Mouse (Mus musculus): ENCODE measurements around the gene Slc19a1. TPM values are rescaled to one million over a fixed set of nuclear protein-coding genes. Genes with fewer than 3 reads are reported as not detected.

Slc19a1 gene
- polyA plus RNA-seq, 1 experiment = 35.1 TPM

DNA sequence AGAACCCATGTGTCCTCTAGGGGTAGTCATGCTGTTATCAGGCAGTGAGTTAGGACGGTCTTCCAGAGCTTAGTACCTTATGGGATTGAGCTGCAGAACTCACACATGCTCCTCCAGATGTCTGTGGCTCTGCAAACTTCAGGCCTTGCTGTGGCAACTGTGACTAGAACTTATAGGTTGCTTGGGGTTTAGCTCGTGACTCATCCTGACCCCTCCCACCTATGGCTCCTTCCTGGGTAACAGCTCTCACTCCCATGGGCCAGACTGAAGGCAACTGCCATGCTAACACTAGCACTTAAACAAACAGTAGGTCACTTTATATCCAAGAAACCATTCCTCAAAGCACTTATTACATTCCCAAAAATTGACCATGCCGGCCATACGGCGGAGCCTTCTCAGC lies 1.4 kb upstream of the Slc19a1 start:
- DNase-seq (ENCODE audit: low read depth, low spot score) = no peak
- 78% methylated on average over 5 of the region's 5 CpGs for WGBS

DNA sequence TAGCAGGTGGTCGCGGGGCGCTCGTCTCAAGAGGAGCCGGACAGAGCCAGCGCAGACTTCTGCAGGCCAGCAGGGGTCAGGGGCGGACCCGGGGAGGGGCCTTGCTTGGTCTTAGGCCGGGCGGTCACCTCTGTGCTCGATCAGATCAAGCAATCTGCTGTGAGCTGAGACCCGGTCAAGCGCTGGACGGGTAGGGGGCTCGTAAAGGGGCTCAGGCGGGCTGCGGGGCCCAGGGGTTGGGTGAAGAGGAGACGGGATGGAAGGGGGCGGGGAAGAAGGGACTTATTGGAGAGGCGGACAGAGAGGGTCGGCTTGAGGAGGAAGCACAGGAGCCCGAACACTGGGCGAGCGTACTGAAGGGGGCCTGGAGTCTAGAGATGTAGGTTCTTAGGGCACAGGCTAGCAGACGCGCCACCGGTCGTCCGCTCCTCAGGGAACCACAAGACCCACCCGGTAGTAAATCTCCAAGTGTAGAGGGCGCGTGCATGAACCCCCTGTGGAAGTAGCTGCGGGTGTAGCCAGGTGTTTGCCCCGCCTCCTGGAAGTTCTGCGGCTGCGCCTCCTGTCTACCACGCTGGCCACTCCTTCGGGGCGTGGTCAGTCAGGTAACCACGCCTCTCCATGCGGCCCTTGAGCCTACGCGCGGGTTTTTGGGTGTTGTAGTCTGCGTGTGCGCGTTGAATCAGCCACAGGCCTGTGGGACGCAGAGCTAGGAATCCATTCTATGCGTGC lies 716 bp downstream of the Slc19a1 start:
- 1% methylated on average over 49 of the region's 49 CpGs for WGBS
- DNase-seq (ENCODE audit: low read depth, low spot score) = peak; percentile 95

DNA sequence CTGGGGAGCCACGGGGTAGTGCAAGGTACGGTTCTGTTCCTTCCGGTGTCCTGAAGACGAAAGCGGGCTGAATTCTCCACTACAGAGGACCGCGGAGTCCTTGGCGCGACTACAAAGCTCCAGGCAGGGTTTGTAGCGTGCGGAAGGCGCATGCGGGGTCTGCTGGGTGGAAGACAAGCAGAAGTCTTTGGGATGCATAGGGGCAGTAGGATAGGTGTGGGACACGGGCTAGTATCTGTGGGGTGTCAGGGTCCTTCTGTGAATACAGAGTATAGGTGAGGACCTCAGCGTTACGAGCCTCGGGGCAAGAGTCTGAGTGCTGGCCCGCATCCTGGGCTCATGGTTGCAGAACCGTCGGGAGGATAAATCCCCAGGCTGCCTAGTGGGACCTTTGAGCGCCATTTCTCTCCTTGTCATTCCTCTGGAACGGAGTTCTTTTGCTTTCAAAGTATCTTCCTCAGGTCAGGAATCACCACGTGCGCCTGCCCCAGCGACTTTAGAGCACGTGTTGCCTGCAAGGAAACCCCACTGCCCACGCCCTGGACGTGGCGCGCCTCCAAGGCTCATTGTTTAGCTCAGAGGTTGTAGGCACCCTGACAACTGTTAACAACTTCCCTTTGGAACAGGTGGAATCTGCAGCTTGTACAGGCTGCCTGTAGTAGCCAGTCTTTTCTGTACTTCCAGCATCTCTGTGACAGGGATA lies 1.4 kb downstream of the Slc19a1 start:
- peak; percentile 64 for DNase-seq (ENCODE audit: low read depth, low spot score)
- WGBS = under 1% methylated on average over 30 of the region's 30 CpGs

DNA sequence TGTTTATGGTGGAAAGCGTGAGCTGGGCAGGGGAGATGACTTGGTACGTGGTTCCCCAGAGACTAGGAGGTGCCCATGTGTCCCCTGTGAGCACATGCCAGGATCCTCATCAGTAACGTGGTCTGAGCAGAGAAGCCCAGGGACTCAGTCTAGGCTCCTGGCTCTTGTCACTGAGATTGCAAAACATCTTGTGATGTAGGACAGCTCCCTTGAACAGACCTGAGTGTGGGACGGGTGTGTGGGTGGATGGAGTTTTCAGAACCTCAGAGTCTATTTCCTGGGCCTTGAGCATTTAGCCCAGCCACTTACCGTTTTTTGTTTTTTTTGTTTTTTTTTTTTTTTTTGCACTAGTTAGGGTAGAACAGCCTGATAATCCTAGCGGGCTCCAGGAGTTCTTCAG lies 3.4 kb downstream of the Slc19a1 start:
- 73% methylated on average over 6 of the region's 6 CpGs for WGBS

DNA sequence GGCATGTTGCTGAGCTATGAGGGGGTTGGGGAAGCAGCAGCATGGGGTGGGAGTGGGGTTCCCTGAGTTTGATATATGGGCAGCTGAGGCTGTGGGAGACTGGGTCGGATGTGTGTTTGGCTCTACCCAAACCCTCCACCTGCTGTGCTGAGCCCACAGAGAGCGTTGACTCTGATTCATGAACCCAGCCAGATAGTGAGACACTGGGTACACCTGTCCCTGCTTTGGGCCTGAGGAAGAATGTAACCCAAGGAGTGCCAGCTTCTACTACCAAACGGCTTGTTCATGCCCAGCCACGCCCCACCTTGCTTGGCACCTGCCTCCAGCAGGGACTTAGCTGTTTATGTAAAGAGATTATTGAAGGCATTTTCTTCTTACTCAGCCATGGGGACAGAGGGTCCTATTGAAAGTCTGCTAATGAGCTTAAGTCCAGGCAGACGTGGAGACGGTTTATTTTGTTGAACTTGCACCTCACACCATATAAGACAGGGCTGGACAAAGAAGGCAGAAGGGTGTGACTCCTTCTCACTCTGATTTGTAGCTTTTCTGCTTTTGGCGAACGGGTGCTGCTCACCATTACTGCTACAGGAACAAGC lies 6.6 kb downstream of the Slc19a1 start:
- 45% methylated on average over 8 of the region's 8 CpGs for WGBS

More for the DNA sequence above, 3.4 kb downstream of the Slc19a1 start:
- DNase-seq (ENCODE audit: low read depth, low spot score) = no peak

DNA sequence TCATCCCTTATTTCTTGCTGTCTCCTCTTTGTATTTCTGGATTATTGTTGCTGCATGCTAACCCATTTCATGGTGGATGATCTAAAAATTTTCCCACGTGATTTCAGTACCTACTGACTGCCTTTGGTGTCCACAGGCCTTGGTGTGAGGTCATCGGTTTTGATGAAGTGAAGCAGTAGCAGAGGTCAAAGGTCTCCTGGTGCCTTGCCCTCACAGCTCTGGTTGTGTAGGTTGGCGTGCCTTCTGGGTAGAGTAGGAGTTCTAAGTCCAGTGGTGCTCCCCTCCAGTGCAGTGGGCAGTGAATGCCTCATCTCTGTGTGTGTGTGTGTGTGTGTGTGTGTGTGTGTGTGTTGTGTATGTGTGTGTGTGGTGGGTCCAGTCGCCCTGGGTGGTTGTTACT lies 16.2 kb downstream of the Slc19a1 start:
- no peak for DNase-seq (ENCODE audit: low read depth, low spot score)
- 67% methylated on average over 4 of the region's 4 CpGs for WGBS

More for the DNA sequence above, 6.6 kb downstream of the Slc19a1 start:
- DNase-seq (ENCODE audit: low read depth, low spot score) = no peak

DNA sequence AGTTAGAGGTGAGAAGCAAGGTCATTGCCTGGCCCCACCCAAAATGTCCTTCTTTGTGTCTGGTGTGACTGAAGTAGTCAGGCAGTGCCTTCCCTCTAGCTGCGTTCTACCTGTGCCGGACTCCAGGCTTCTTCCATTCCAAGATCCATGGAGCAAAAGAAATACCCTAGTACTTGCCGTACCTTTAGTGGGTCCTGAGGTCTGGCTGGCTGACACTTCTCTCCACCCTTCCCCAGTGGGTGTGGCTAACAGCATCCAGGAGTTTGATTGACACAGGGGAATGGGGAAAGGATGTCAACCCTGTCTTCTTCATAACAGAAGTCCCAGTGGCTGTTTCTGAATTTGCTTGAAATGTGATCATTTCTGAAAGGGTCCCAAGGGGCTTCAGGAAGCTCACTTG lies 16.6 kb downstream of the Slc19a1 start:
- 94% methylated on average over 3 of the region's 3 CpGs for WGBS

DNA sequence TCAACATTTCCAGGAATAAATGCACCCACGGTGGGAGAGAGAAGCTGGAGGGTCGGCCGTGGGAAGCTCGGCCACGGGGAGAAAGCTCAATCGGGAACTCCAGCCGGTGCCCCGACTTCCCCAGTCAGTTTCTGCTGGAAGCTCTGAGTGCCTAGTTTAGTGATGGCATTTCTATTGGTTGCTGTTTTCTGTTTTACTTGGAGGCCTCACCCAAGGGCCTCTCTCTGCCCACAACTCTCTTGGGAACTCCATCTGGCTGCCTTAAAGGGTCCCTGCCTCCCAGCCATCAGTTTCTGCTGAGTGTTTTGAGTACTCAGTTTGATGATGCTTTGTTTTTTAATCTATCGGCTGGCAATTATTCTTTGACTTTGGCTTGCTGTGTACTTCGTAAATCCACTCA lies 24.7 kb downstream of the Slc19a1 start:
- no peak for DNase-seq (ENCODE audit: low read depth, low spot score)
- 61% methylated on average over 10 of the region's 10 CpGs for WGBS

More for the DNA sequence above, 16.6 kb downstream of the Slc19a1 start:
- DNase-seq (ENCODE audit: low read depth, low spot score) = no peak

DNA sequence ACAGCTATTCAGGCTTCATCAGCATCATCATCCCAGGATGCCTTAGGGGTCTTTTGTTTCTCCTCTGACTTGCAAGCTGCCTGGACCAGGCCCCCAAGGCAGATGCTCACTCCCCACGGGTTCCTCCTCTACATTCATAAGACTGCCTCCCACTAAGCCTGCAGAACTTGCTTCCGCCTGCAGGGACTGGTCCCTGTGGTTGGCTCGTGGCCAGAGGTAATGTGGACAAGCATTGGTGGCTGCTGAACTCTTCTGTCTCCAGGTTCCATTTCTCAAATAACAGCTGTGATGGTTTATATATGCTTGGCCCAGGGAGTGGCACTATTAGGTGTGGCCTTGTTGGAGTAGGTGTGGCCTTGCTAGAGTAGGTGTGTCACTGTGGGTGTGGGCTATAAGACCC lies 29.4 kb downstream of the Slc19a1 start:
- WGBS = 35% methylated on average over 3 of the region's 3 CpGs
- DNase-seq (ENCODE audit: low read depth, low spot score) = no peak

DNA sequence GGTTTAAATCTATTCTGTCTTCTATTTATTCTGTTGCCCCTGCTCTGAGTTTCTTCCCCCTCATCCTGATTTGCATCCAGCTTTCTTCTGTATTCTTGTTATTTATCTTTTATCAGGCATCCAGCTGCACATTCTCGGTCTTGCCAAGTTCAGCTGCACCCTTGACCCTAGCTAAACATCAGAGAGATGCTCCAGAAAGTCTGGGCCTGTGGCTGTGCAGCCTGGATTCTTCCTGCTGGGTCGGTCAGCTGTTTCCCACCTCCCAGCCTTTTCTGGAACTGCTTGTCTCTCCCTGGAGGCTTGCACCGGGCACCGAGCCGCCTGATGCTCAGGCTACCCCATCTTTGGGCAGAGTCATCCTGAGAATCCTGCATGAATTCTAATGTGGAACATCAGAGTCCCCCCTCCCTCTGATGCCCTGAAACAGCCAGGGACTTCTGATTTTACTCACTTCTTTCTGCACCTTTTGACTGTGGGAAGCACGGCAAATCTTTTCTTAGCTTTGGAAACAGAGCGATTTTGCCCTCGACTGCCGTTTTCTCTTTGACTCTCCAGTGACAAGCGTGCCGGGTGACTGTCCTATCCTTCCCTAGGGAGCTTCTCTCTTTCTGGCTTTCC lies 30.5 kb downstream of the Slc19a1 start:
- DNase-seq (ENCODE audit: low read depth, low spot score) = no peak
- 70% methylated on average over 11 of the region's 11 CpGs for WGBS

DNA sequence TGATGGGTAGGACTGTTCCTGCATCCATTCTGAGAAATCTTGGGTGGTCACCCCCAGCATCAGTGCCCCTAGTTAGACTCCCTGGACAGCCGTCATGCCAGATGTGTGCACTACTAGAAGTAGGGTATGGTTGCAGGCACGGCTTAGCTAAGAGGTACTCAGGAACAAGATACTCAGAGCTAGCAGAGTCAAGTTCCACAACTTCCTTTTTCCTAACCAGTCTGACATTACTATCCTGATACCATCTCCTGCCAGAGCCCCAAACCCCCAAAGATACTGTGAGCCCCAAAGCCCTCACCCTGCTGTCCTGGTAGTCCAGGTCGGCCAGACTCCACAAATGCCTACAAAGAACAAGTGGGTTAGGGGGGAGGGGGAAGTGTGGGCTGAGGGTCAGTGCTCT lies 32.2 kb downstream of the Slc19a1 start:
- no peak for DNase-seq (ENCODE audit: low read depth, low spot score)
- WGBS = 90% methylated on average over 3 of the region's 3 CpGs

DNA sequence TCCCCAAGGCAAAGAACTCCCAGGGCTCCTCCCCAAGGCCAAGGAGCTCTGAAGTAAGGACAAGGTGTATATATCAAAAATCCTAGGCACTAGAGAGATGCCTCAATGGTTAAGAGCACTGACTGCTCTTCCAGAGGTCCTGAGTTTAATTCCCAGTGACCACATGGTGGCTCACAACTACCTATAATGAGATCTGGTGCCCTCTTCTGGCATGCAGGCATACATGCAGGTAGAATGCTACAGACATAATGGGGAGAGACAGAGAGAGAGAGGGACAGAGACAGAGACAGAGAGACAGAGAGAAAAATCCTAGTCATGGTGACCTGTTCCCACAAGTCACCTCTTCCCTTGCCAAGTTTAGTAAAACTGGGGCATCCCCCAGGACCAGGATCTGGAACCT lies 32.6 kb downstream of the Slc19a1 start:
- DNase-seq (ENCODE audit: low read depth, low spot score) = no peak

DNA sequence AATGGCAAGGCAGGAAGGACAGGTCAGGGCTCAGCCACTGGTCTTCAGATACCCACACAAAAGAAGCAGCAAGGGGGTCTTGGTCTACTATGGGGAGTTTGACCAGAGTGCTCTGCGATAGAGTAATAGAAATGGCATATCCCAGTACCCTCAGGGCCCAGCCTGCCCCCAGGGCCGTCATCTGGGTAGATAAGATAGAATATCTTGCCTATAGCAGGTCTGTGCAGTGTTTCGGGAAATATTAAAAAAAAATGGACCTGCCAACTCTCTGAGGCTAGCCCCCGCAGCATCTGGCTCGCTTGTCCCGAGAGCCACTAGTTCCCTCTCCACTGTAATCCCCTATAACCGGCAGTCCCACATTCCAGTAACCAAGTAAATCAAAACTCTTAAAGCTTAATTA lies 36.4 kb downstream of the Slc19a1 start:
- no peak for DNase-seq (ENCODE audit: low read depth, low spot score)
- 89% methylated on average over 7 of the region's 7 CpGs for WGBS

DNA sequence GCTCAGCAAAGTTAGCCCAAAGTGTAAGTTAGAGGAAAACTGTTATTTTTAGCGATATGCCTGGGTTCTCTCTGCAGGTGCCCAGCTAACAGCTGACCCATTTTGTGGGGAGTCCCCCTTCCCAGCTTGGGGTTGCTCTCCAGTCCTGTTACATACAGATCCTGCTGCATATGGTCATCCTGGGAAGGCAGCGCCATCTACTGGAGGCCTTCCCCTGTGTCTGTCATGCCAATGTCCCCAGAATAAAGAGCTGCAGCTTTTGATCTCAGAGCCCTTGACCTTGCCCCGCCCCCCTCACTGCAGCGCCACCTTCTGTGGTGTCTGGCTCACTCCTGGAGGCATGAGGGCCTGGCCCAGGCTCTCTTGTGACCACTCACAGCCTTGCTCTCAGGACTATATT lies 38.0 kb downstream of the Slc19a1 start:
- peak; percentile 45 for DNase-seq (ENCODE audit: low read depth, low spot score)
- WGBS = 40% methylated on average over 4 of the region's 4 CpGs

DNA sequence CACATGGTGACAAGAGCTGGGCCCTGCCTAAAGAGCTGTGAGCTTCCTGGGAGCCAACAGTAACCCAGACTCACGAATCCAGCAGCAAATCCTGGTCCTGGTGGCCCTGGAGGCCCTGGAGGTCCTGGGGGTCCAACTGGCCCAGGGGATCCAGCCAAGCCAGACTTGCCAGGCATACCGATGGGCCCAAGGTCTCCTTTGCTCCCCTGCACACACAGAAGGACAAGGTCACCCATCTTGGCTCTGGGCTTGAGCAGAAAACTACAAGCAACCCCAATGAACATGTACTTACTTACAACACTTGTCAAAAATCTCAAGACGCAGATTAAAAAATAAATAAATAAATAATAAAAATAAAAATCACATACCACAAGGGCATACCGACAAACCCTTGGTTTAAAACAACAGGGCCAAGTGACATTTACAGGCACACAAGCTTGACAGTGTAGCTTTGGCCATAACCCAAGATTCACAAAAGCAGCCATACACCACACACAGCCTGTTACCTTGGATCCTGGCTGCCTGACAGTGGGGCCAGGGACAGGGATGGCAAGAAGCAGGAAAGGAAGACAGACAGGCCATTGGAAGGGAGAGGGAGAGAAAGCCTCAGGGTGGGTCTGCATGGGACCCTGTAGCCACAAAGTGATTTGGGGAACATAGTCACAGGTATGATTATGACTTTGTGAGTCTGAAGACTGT lies 42.4 kb downstream of the Slc19a1 start:
- DNase-seq (ENCODE audit: low read depth, low spot score) = no peak
- 72% methylated on average over 4 of the region's 4 CpGs for WGBS

DNA sequence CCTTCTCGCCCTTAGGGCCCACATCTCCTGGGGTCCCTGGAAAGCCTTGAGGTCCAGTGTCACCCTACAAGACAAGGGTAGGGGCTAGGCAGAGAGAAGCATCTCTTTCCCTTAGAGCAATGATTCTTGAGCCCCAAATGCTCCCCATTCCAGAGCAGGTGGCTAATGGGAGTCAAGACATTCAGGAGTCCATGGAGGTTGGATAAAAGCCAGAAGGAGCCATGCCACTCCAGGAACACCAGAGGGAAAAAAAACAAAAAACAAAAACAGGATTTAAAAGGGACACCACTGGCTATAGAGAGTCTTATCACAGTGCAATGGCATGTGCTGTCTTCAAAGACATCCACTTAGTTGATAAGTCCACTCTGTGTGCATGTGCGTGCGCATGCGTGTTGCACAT lies 46.4 kb downstream of the Slc19a1 start:
- 85% methylated on average over 4 of the region's 4 CpGs for WGBS
- no peak for DNase-seq (ENCODE audit: low read depth, low spot score)

DNA sequence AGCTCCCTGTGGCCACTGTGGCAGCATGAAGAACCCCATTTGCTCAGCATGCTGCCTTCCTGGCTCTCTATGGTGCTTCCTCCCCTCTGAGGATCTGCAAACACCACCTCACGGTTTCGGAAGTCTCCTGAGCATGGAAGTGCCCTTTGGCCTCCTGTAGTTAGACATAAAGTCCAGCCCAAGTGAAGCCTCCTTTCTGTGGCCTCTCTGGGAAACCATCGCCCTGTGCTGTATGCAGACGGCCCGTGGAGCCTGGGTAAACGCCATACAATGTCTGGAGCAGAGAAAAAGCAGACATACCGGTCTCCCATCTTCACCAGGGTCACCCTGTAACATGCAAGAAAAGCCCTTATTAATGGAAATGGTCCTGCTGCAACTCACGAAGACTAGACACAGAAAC lies 46.9 kb downstream of the Slc19a1 start:
- DNase-seq (ENCODE audit: low read depth, low spot score) = no peak
- 41% methylated on average over 8 of the region's 8 CpGs for WGBS

DNA sequence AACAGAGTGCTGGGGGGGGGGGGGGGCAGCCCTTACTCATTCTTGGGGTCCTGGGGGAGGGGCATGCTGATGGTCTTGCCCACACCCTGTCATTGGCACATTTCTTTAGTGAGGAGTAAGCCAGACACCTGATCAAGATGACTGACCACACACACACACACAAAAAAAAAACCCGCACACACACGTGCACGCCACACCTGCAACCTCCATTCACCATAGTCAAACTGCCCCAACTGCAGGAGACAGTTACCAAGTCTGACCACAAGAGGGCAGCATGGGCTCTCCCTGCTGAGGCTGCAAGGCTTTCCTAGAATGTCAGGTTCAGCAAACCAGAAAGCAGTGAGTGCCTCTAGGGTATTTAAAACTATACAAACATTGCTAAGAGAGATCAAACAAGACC lies 50.4 kb downstream of the Slc19a1 start:
- no peak for DNase-seq (ENCODE audit: low read depth, low spot score)
- 7% methylated on average over 3 of the region's 3 CpGs for WGBS

DNA sequence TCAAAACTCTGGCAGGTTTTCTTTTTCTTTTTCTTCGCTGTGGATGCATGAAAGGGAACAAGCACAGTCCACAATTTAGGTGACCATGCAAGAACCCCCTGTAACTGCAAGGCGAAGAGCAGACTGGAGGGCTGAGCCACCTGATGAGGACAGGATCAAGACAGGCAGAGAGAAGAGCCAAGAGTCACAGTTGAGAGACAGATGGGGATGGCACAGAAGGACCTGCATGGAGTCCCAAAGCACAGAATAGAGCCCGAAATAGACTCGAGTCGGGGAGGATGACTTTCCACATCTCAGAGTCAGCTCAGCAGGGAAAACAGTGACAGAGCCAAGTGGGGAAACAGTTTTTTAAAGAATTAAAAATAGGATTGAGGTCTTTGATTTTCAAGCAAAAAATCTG lies 50.9 kb downstream of the Slc19a1 start:
- WGBS = 48% methylated on average over 5 of the region's 5 CpGs
- DNase-seq (ENCODE audit: low read depth, low spot score) = no peak

DNA sequence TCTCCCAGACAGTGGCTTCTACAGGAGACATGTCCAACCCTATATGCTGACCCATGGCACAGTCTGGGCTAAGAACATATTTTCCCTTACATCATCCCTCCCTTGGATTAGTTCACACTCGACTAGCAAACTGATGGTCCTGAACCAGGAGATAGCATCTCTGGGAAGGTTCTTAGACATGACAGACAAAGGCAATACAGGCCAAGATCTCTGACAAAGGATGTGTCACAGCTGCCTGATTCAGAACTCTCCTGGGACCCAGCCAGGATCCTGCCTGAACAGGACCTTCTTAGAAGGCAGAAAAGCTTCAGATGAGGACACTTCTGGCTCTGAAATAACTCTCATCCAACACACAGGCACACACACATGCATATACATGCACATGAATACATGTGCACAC lies 52.5 kb downstream of the Slc19a1 start:
- 42% methylated on average over 1 of the region's 1 CpGs for WGBS
- DNase-seq (ENCODE audit: low read depth, low spot score) = no peak

Measured in large intestine, adult 2 months (tissue).